Mouse (Mus musculus) MEL (cell line): ENCODE measurements at regions not wholly inside any gene's neighbourhood (a gene's known extent, or its start where the extent isn't known, plus 50 kb on each side); places are given as distances from the start of the nearest gene placed in this dataset.

ENCODE experiments used
- DNase-seq: peaks from one replicate; pipeline ENCODE4 v3.0.0; 2011; ENCODE audit warnings: low read depth, low spot score
- H3K27ac ChIP-seq: 2 replicates; pipeline ENCODE4 v1.5.1; 2012; ENCODE audit warnings: low read depth, mild to moderate bottlenecking, control low read depth, low read length, moderate library complexity; ENCODE audit not compliant: control insufficient read depth
- H3K27me3 ChIP-seq, 2 experiments: fragments of 150-350 bp in 1 of 2; sonication (generic) in 1 of 2; 2 replicates each; pipeline ENCODE4 v1.6.1; 2012; ENCODE audit warnings: low read length in 2 of 2, mild to moderate bottlenecking in 2 of 2, improper control_type of control experiment in 1 of 2, moderate library complexity in 1 of 2; ENCODE audit not compliant: insufficient read depth in 2 of 2, control insufficient read depth in 1 of 2
- H3K36me3 ChIP-seq, 2 experiments: 2 replicates each; pipeline ENCODE4 v1.6.1; 2012 to 2014; ENCODE audit warnings: low read length in 2 of 2, improper control_type of control experiment in 1 of 2, inconsistent platforms in 1 of 2, mild to moderate bottlenecking in 1 of 2; ENCODE audit not compliant: insufficient read depth in 2 of 2, control insufficient read depth in 1 of 2
- H3K4me1 ChIP-seq, 2 experiments: fragments of 150-350 bp in 1 of 2; sonication (generic) in 1 of 2; 2 replicates each; pipeline ENCODE4 v1.6.1; 2012; ENCODE audit warnings: low read length in 2 of 2, improper control_type of control experiment in 1 of 2, mild to moderate bottlenecking in 1 of 2; ENCODE audit not compliant: insufficient read depth in 2 of 2, control insufficient read depth in 1 of 2
- H3K4me3 ChIP-seq, 2 experiments: fragments of 150-350 bp in 1 of 2; sonication (generic) in 1 of 2; 2 replicates each; pipeline ENCODE4 v1.5.1; 2012; ENCODE audit warnings: low read depth in 2 of 2, low read length in 2 of 2, mild to moderate bottlenecking in 2 of 2, moderate library complexity in 2 of 2, control low read depth in 1 of 2, improper control_type of control experiment in 1 of 2; ENCODE audit not compliant: control insufficient read depth in 1 of 2, insufficient read depth in 1 of 2
- H3K79me2 ChIP-seq: 2 replicates; pipeline ENCODE4 v1.6.1; 2012; ENCODE audit warnings: mild to moderate bottlenecking, low read length, moderate library complexity; ENCODE audit not compliant: control insufficient read depth, poor library complexity, insufficient read depth
- H3K9ac ChIP-seq: 2 replicates; pipeline ENCODE4 v1.6.1; 2012; ENCODE audit warnings: low read depth, mild to moderate bottlenecking, control low read depth, low read length, moderate library complexity; ENCODE audit not compliant: control insufficient read depth, poor library complexity, severe bottlenecking
- H3K9me3 ChIP-seq: fragments of 150-350 bp; sonication (generic); replicated peaks from 2 replicates; pipeline ENCODE4 v1.6.1; 2012; ENCODE audit warnings: mild to moderate bottlenecking, low read length, improper control_type of control experiment, moderate library complexity; ENCODE audit not compliant: insufficient read depth
- CHD2 ChIP-seq: IDR thresholded peaks from 2 replicates; pipeline ENCODE4 v1.6.1; 2011; ENCODE audit warnings: low read length, improper control_type of control experiment
- CTCF ChIP-seq, 3 experiments: IDR thresholded peaks in 2 of 3; conservative IDR thresholded peaks in 1 of 3; 2 replicates each; pipeline ENCODE4 v1.5.1; 2011 to 2012; ENCODE audit warnings: low read length in 3 of 3, low read depth in 2 of 3, mild to moderate bottlenecking in 2 of 3, improper control_type of control experiment in 1 of 3, inconsistent platforms in 1 of 3, mixed read lengths in 1 of 3, moderate library complexity in 1 of 3; ENCODE audit not compliant: control insufficient read depth in 1 of 3, insufficient read depth in 1 of 3, poor library complexity in 1 of 3, severe bottlenecking in 1 of 3
- ETS1 ChIP-seq: IDR thresholded peaks from 2 replicates; pipeline ENCODE4 v1.6.1; 2012; ENCODE audit warnings: low read depth, mild to moderate bottlenecking, inconsistent platforms, low read length, improper control_type of control experiment, moderate library complexity
- GATA1 ChIP-seq: IDR thresholded peaks from 2 replicates; pipeline ENCODE4 v1.6.1; 2011; ENCODE audit warnings: low read depth, low read length, improper control_type of control experiment
- JUND ChIP-seq: IDR thresholded peaks from 2 replicates; pipeline ENCODE4 v1.6.1; 2011; ENCODE audit warnings: low read depth, mild to moderate bottlenecking, improper control_type of control experiment, low read length
- KAT2A ChIP-seq: conservative IDR thresholded peaks from 2 replicates; pipeline ENCODE4 v1.6.1; 2012; ENCODE audit warnings: low read depth, low read length, improper control_type of control experiment, inconsistent platforms
- MAX ChIP-seq: IDR thresholded peaks from 2 replicates; pipeline ENCODE4 v1.6.1; 2011; ENCODE audit warnings: low read length, improper control_type of control experiment
- MXI1 ChIP-seq: IDR thresholded peaks from 2 replicates; pipeline ENCODE4 v1.6.1; 2011; ENCODE audit warnings: mild to moderate bottlenecking, low read depth, low read length, improper control_type of control experiment
- MYB ChIP-seq: IDR thresholded peaks from 2 replicates; pipeline ENCODE4 v1.6.1; 2011; ENCODE audit warnings: mild to moderate bottlenecking, low read depth, low read length, improper control_type of control experiment
- POLR2AphosphoS5 ChIP-seq: IDR thresholded peaks from 2 replicates; pipeline ENCODE4 v1.6.1; 2012; ENCODE audit warnings: low read depth, borderline replicate concordance, mild to moderate bottlenecking, inconsistent platforms, low read length, moderate library complexity, mixed read lengths
- RAD21 ChIP-seq: IDR thresholded peaks from 2 replicates; pipeline ENCODE4 v1.6.1; 2011; ENCODE audit warnings: mild to moderate bottlenecking, low read depth, low read length, improper control_type of control experiment
- RCOR1 ChIP-seq: IDR thresholded peaks from 2 replicates; pipeline ENCODE4 v1.6.1; 2012; ENCODE audit warnings: low read depth, mild to moderate bottlenecking, inconsistent platforms, low read length, improper control_type of control experiment
- TAL1 ChIP-seq: IDR thresholded peaks from 2 replicates; pipeline ENCODE4 v1.6.1; 2012; ENCODE audit warnings: mild to moderate bottlenecking, inconsistent platforms, low read length, moderate library complexity, mixed read lengths
- TCF12 ChIP-seq: IDR thresholded peaks from 2 replicates; pipeline ENCODE4 v1.6.1; 2014; ENCODE audit warnings: low read depth, mild to moderate bottlenecking, inconsistent platforms, low read length, improper control_type of control experiment, moderate library complexity
- UBTF ChIP-seq: IDR thresholded peaks from 2 replicates; pipeline ENCODE4 v1.6.1; 2012; ENCODE audit warnings: low read depth, mild to moderate bottlenecking, inconsistent platforms, low read length, improper control_type of control experiment, moderate library complexity, borderline replicate concordance; ENCODE audit not compliant: insufficient read depth
- USF1 ChIP-seq: IDR thresholded peaks from 2 replicates; pipeline ENCODE4 v1.6.1; 2014; ENCODE audit warnings: low read depth, mild to moderate bottlenecking, inconsistent platforms, low read length, improper control_type of control experiment, moderate library complexity
- USF2 ChIP-seq, 2 experiments: IDR thresholded peaks; 2 replicates each; pipeline ENCODE4 v1.6.1; 2011 to 2012; ENCODE audit warnings: improper control_type of control experiment in 2 of 2, low read length in 2 of 2, borderline replicate concordance in 1 of 2, inconsistent platforms in 1 of 2, low read depth in 1 of 2, mild to moderate bottlenecking in 1 of 2; ENCODE audit not compliant: insufficient read depth in 1 of 2
- ZC3H11A ChIP-seq: IDR thresholded peaks from 2 replicates; pipeline ENCODE4 v1.6.1; 2012; ENCODE audit warnings: low read depth, mild to moderate bottlenecking, inconsistent platforms, low read length, improper control_type of control experiment
- ZKSCAN1 ChIP-seq: IDR thresholded peaks from 2 replicates; pipeline ENCODE4 v1.6.1; 2012; ENCODE audit warnings: low read depth, mild to moderate bottlenecking, inconsistent platforms, low read length, improper control_type of control experiment, moderate library complexity
- ZMIZ1 ChIP-seq: IDR thresholded peaks from 2 replicates; pipeline ENCODE4 v1.6.1; 2012; ENCODE audit warnings: low read depth, mild to moderate bottlenecking, inconsistent platforms, low read length, improper control_type of control experiment, moderate library complexity
- ZNF384 ChIP-seq: IDR thresholded peaks from 2 replicates; pipeline ENCODE4 v1.6.1; 2012; ENCODE audit warnings: low read depth, mild to moderate bottlenecking, inconsistent platforms, low read length, improper control_type of control experiment

- Histone ChIP-seq H3K4me3 (no peak overlapping the region), H3K79me2 (no peaks in the 10 kb centered on the region), H3K4me1 (no peaks in the 10 kb centered on the region), H3K27me3 (no peaks in the 10 kb centered on the region), H3K9ac (no peak overlapping the region), H3K36me3 (no peaks in the 10 kb centered on the region), H3K27ac (no peak overlapping the region), H3K9me3 (no peaks in the 10 kb centered on the region)
- no peak for DNase-seq
- TF ChIP-seq GATA1, result no peak
- TF ChIP-seq ZC3H11A, result no peak
- TF ChIP-seq KAT2A, result no peak
- no peak for TF ChIP-seq ZMIZ1
- no peak for TF ChIP-seq CHD2
Observed at GRCm38 (mm10) chr1:125236948-125237594, 198.5 kb downstream of the Actr3 start.

GRCm38 (mm10) chr1:125234747-125235146, 200.8 kb downstream of the Actr3 start:
- H3K4me1 ChIP-seq, result no peaks in the 10 kb centered on the region
- no peaks in the 10 kb centered on the region for H3K36me3 ChIP-seq
- no peak for DNase-seq
- H3K79me2 ChIP-seq, result no peaks in the 10 kb centered on the region
- no peaks in the 10 kb centered on the region for H3K27me3 ChIP-seq
- H3K27ac ChIP-seq, result no peak overlapping the region
- H3K4me3 ChIP-seq, result no peak overlapping the region
- TF ChIP-seq USF1 (no peak), USF2 (IDR thresholded peaks at IDR 0.05; ENCODE audit: borderline replicate concordance in 1 of 2, insufficient read depth in 1 of 2, low read depth in 1 of 2, low read length in 2 of 2) (no peak), ZC3H11A (no peak), RAD21 (no peak), TCF12 (no peak), CTCF (IDR thresholded peaks at IDR 0.05 in 2 of 3, conservative IDR thresholded peaks at IDR 0.05 in 1 of 3; ENCODE audit: control insufficient read depth in 1 of 3, insufficient read depth in 1 of 3, low read depth in 2 of 3, low read length in 3 of 3, poor library complexity in 1 of 3, severe bottlenecking in 1 of 3) (no peak), ZKSCAN1 (no peak), MXI1 (no peak), KAT2A (no peak), RCOR1 (no peak), ETS1 (no peak), ZNF384 (no peak), MAX (no peak), UBTF (no peak), TAL1 (no peak), CHD2 (no peak), POLR2AphosphoS5 (no peak), JUND (no peak), MYB (no peak)
- TF ChIP-seq, all 39 proteins: peak for 0
- Histone ChIP-seq H3K9ac (no peak overlapping the region), H3K9me3 (no peaks in the 10 kb centered on the region)
